Mouse (Mus musculus): Measurements from ENCODE around the gene Vps8.

The Vps8 gene

DNA sequence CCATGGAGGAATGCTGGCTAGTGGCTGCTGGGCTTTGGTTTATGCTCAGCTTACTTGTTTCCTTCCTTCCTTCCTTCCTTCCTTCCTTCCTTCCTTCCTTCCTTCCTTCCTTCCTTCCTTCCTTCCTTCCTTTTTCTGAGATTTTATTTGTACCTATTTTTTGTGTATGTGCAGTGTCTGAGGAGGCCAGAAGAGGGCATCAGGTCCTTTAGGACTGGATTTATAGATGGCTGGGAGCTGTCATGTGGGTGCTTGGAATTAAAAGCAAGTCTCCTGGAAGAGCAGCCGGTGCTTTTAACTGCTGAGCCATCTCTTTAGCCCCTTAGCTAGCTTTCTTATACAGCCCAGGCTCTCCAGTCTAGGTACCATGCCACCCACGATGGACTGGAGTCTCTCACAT is 116.0 kb downstream of the Vps8 start:
- intact Hi-C loops (cut with DNase I) = no loop called here

DNA sequence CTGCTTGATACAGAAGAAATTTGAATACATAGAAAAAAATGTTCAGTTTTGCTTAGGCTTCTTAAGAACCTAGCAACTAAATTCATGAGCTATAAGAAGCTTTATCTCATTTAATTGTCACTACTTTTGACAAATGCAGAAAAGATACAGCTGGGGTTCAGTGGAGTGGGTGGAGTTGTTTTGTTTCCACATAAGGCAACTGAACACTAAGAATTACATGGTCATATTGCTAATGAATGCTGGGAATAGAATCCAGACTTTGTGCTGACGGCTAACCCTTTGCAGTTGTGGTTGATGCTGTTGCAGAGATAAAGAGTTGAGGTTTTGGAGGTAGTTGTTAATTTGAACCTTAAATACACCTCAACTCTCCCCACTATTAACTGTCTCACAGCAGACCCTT is 119.6 kb downstream of the Vps8 start:
- intact Hi-C loops (cut with DNase I) = no loop called here

DNA sequence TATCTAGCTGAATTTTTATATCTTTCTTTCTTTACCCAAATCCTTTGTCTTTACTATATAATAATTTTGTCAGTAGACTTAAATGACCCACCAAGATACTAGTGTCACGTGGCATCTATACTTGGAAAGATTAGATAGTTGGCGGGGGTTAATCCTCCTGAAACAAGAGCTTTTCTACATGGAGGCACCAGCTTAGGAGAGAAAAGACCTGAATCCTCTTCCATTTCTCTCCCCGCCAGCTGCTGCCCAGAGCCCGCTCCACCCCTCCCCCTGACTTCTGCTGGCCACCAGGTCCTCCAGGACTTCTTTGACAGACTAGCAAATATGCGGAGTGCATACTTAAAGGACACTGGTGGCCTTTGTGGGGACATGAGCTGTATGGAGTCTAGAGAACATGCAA is 124.5 kb downstream of the Vps8 start:
- intact Hi-C loops (cut with DNase I) = no loop called here

DNA sequence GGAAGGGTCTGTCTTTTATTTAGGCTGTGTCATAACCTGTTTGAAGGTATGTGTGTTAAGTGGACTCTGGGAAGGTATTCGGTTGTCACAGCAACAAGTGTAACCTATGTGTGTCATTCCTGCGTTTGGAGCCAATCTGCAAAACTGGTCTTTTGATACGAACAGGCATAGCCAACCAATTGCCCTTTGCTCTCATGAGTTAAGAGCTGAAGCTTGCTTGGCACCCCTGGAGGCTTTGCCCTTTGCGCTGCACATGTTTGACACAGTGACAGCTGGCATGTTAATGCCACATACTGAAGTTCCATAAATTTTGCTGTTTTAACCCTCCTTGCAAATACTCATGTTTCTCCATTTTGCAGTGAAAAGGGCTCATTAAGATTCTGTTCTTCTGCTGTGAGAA is 126.8 kb downstream of the Vps8 start:
- intact Hi-C loops (cut with DNase I) = no loop called here

DNA sequence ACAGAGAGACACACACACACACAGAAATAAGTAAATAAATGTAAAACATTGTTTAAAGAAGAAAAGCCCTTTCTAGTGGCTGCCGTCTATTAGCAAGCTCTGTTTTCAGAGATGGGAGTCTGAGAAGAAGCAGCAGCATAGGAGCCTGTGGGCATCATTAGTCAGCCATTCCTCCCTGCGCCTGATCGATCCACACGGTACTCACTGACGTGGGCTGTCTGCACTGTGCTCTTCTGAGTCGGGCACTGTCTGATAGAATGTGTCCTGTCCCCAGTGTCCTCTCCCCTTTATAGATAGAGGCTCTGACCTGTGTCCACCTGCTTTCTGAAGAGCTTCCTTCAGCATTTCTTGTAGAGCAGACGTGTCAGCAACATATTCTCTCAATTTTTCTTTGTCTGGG is 127.5 kb downstream of the Vps8 start:
- intact Hi-C loops (cut with DNase I) = no loop called here

DNA sequence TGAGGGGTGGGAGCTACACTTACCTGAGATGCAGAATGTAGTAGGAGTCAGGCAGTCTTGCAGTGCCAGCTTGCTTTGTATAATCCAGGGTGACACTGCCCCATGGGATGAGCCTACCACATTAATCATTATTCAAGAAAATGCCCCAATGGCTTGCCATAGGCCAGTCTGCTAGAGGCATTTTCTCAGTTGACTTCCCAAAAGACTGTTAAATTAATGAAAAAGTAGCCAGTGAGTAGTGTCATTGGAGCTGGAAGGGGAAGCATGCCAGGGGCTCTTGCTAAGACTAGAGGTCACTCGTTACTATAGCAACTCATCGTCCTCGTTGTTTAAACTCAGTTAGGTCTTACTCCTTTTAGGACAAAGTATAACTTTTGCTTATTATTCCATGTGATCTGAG is 130.6 kb downstream of the Vps8 start:
- intact Hi-C loops (cut with DNase I) = no loop called here

DNA sequence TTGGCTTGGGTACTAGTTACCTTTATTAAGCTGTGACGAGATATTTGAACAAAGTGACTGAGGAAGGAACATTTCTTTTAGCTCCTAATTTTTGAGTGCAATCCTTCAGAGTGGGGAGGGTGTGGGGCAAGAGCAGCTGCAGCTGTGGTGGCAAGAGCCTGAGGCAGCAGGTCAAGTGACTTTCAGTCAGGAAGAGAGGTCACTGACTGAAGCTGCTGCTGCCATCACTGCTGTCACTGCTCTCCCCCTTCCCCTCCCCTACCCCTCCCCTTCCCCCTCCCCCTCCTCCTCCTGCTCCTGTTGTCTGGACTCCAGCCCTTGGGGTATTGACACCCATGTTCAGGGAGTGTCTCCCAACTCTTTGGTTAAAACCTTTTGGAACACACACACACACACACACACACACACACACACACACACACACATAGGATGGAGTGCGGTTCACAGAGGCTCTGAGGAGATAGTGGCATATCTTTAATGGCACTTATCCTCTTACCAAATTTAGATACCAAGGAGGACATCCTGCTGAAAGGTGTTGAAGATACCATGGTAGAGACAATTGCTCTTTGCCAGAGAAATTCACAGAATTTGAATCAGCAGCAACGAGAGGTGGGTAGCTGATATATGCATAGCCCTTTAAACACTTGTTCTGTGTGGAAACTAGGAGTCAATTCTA is 139.8 kb downstream of the Vps8 start:
- intact Hi-C loops (cut with DNase I) = no loop called here

DNA sequence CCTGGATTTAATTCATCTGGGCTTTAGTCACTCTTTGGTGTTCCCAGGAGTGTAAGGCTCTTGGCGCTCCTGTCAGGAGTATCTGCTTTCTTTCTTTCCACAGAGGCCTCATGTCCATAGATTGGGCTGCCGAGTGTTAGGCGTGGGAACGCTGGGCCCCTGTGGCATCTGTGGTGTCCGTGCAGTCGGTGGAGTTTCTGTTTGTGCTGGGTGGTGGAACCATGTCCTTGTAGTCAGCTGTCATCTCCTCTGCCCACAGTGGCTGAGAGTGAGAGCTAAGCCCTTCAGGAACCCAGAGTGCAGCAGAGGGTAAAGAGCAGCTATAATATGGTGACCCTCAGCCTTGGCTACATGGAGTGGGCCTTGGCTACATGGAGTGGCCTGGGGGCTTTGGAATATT is 140.4 kb downstream of the Vps8 start:
- intact Hi-C loops (cut with DNase I) = no loop called here

DNA sequence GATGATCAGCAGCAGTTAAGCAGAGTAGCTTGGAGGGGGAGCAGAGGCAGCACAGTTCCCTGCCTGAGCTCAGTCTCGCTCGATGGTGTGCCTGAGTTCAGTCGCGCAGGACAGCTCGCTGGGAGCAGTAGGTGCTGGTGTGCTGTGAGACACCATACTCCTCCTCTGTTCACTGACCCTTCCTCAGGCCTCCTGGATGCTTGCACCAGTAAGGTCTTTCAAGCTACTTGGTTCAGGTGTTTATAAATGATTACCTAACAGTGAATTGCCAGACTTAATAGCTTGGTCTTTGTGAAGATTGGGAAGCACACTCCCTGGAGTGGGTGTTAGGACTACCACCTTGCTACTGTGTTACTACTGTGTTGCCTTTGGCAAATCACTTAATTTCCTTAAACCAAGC is 144.2 kb downstream of the Vps8 start:
- intact Hi-C loops (cut with DNase I) = no loop called here

DNA sequence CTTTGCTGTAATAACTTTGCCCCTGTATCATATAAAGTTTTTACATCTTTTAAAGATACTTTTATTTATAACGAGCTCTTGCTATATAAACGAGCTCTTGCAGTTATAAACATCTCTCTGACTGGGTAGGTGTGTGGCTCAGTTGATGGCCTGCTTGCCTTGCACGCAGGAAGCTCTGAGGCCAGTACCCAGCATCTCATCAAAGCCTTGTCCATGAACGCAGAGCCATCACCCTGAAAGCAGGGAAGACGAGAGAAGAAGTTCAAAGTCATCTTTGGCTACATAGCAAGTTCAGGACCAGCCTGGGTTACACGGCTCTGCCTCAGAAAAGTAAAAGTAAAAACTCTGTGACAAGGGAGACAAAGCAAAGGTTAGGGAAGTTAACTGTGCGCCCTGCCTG is 147.0 kb downstream of the Vps8 start:
- intact Hi-C loops (cut with DNase I) = no loop called here

DNA sequence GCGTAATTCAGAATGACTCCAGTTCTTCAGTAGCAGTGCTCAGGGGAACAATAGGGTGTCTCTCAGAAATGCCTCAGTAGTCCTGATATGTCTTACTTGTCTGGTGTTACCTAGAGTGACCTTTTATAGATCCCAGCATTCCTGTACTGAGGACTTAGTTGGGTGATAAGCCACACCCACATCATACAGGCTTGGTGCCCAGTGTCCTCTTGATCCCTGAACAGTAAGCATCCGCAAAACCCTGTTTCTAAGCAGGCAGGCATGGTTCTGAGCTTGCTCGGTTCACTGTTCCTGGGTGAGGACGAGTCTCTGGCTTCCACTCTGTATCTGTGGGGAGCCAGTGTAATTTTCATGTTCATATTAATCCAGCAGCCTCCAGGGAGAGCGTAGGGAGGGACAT is 147.9 kb downstream of the Vps8 start:
- intact Hi-C loops (cut with DNase I) = no loop called here

DNA sequence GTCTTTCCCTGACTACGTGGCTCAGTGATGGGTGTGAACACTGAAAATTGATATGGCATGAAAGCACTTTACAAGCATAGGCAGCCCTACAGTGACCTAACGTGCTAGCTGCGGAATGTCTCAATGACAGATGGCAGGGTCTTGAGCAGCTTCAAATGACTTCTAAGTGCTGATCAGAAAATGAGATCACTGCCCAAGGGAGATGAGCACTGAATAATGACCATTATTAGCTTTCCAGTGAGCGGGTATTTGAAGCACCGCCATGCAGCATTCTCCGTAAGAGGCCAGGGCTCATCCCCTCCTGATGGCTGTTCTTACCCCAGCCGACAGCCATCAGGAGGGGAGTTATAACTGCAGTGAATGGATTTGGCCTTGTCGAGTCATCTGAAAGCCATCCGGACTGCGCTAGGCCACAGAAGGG is 153.1 kb downstream of the Vps8 start:
- intact Hi-C loops (cut with DNase I) = no loop called here

DNA sequence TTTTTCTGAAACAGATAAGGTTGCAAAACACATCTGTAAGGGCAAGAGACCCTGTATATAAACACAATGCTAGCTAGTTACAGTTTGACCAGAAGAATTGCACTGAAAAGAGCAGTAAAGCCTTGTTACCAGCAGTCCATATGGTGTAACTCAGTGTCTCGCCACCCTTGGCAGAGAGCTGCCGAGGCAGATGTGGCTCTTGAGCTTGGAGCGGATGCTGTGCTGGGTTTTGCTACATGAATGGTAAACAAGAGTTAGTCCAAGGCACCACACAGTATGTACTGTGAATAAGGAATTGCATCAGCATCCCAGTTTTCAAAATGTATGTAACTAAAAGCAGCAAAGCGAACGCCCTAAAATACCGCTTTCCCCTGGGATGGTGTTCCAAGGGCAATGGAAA is 166.2 kb downstream of the Vps8 start:
- intact Hi-C loops (cut with DNase I) = no loop called here

DNA sequence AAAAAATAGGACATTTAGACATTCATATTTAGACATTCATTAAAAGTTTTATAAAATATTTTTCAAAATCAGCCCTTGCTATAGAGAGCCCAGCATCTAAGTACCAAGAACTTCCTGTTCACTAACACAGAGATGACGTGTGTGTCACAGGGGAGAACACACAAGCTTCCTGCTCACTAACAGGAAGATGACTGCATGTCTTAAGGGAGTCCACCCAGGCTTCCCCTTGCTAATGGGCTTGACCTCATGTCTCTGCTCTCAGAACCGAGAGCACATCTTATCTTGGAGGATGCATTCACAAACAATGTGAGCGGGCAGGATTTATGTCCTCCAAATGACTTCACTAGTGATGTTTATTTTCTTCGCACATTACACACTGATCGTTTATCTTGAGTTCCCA is 167.9 kb downstream of the Vps8 start:
- intact Hi-C loops (cut with DNase I) = no loop called here

DNA sequence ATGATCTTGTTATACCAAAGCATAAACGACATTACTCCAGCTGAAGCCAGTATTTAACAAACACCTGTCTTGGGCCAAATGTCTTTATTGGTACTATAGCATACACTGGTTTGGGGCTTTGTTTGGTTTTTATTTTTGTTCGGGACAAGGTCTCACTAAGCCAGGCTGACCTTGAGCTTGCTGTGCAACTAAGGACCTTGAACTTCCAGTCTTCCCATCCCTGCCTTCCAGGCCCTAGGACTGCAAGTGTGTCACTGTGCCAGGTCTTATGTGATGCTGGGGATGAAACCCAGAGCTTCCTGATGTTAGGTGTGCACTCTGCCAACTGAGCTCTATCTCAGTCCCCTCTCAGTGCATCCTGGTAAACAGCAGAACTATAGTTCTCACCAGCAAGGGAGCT is 168.6 kb downstream of the Vps8 start:
- intact Hi-C loops (cut with DNase I) = no loop called here

DNA sequence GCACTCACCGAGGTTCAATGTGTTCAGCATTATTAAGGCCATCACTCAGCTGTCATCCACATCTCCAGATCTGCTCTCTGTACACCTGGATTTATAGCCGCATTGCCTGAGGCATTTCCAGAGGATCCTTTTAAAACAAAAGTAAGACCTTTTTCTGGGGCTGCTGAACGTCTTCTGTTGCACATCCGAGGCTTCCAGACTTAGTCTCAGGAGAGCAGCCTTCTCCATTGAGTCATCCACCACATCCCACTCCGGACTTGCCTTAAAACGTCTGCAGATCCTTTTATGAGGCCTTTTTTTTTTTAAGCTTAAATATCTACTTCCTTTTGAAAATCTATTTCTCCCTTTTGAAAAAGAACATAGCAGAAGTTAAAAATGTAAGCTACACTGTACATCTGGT is 172.6 kb downstream of the Vps8 start:
- intact Hi-C loops (cut with DNase I) = no loop called here

DNA sequence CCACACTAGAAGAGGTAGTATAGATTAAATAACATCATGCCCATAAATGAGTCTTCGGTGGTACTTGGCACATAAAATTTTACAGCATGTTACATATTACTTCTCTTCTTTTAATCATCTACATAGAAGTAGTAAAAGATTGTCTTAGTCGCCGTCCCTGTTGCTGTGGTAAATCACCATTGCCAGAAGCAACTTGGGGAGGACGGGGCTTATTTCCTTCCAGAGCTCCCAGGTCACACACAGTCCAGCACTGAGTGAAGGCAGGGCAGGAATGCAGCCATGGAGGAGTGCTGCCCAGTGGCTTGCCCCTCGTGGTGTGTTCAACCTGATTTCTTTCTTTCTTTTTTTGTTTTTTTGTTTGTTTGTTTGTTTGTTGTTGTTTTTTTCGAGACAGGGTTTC is 181.4 kb downstream of the Vps8 start:
- intact Hi-C loops (cut with DNase I) = no loop called here

DNA sequence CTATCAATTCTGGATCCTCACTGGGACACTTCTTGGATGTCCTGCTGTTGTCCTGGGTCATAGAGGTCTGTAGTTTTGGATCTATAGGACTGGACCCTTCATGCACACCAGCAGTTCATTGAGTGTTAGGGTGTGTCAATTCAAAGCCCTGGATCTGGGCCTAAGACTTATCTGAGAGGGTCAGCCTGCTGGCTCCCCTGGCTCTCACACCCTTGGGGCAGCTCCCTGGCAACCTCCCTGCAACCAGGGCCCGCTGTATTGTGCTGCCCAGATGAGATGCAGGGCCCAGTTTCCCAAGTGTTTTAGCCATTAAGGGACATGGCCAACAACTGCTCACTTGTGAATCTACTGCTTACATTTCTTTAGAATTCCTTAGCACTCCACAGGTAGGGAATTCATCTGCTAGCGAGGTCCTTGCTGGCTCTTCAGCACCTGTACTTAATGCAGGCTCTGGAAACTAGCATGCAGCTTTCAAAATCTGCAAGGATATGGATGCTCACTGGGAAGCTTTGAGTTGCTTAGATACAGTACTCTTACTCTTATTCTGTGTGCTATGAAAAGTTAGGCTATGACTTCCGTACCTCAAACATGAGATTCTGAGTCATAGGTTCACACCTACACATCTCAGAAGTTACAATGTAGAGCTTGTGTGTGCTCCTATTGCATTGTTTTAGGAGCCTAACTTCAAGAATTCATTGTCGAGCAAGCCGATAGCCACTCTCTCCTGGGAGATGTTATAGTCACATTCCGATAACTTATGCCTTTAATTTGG is 183.5 kb downstream of the Vps8 start:
- intact Hi-C loops (cut with DNase I) = no loop called here

DNA sequence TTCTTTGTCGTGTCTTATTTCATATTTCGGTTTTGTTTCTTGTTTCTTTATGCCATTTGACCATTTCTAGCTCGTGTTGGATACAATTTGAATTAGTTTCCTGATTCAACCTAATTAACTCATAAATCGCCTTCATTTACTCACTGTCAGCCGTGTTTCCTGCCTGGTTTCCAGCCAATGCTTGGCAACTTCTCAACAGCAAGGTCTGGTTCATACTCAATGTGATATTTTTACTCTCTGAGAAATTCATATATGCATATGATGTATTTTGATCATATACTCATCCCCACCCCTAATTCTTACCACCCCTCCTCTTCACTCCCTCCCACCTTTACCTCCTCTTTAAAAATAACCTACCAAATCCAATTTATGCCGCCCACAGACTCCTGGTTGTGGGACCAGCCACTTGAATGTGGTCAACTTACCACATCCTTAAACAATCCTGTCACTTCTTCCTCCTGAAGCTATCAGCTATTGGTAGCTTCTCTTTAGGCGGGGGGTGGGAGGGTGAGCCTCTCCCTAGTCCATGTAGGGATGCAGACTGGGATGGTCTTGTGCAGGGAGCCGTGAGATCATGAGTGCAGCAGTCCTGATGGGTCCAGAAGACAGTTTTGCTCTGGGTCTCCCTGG is 184.2 kb downstream of the Vps8 start:
- intact Hi-C loops (cut with DNase I) = no loop called here

DNA sequence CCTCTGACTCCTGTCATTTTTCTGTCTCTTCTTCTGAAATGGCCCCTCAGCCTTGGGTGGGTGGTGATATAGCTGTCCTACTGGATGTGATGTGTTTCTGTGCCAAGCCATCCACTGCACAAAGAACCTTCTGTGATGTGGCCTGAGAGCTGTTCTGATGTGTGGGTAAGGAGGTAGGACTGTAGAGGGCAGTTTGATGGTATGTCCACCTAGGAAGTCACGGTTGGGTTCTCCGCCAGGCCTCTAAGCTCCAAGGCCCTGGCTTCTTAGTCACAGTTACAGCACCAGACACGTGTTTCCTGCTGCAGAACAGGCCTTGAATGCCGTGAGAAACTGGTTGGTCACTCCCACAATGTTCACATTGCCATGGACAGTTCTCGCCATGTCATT is 184.7 kb downstream of the Vps8 start:
- intact Hi-C loops (cut with DNase I) = no loop called here

DNA sequence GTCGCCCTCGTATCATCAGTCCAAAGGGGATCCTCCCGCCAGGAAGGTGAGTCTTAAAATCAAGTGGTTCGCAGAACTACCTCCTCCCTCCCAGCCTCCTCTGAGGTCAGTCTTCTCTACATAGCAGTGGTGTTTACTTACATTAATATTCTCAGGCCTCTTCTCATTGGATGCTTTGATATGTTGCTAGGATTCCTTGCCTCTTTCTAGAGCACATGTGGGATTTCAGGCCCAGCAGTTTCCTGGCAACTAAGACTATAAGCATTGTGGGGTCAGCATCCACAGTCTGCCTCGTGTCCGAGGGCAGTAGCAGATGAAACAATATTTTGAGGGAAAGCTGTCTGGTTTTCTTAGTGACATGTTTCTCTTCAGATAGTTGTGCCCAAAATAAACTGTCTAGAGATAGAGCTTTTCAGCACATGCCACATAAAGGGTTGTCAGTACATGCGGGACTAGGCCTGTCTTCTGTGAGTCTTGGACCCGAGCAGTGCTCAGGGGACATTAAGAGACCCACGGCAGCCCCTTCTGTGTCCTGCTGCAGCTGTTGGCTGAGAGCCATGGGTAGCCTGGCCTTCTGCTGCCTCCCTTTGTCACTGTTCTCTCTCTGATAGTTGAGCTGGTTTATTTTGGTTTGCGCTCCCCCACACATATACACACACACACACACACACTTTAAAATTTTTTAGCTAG is 185.4 kb downstream of the Vps8 start:
- intact Hi-C loops (cut with DNase I) = no loop called here

DNA sequence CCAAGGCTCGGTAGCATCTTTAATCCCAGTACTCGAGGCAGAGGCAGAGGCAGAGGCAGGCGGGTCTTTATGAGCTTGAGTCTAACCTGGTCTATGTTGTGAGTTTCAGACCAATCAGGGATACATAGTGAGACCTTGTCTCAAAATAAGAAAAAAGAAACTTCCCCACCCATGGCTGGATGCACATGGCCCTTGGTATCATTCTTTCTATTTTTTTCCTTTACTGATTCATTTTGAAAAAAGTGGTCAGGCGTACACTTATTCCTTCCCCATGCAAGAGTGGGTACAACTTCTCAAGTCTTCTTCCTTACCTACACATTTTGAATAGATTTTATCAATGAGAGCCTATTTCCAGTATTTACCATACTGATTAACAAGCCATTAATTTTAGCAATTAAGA is 187.6 kb downstream of the Vps8 start:
- intact Hi-C loops (cut with DNase I) = no loop called here

All from adrenal gland (tissue).